Mouse (Mus musculus): ENCODE measurements around the gene Yod1. TPM values are rescaled to one million over a fixed set of nuclear protein-coding genes. Genes with fewer than 3 reads are reported as not detected.

Yod1 gene
- polyA plus RNA-seq, 1 experiment from 2014 or later, result 15.8 TPM

- Histone ChIP-seq H3K36me3 (no peaks in the 10 kb centered on the region), H3K9me3 (replicated peaks) (no peaks in the 10 kb centered on the region), H3K27ac (replicated peaks) (no peak overlapping the region), H3K4me2 (no peak overlapping the region), H3K4me1 (0 out of 2 replicates have a peak, but pooled peaks cover 3% of the 10 kb centered on the region), H3K27me3 (replicated peaks) (no peaks in the 10 kb centered on the region), H3K4me3 (replicated peaks) (no peak overlapping the region), H3K9ac (replicated peaks) (no peak overlapping the region)
- no peak for ATAC-seq (ENCODE audit: low FRiP score)
- 91% methylated on average over 4 of the region's 4 CpGs for WGBS
Observed at GRCm38 (mm10) chr1:130733671-130734070, 16.5 kb downstream of the Yod1 start.

DNA sequence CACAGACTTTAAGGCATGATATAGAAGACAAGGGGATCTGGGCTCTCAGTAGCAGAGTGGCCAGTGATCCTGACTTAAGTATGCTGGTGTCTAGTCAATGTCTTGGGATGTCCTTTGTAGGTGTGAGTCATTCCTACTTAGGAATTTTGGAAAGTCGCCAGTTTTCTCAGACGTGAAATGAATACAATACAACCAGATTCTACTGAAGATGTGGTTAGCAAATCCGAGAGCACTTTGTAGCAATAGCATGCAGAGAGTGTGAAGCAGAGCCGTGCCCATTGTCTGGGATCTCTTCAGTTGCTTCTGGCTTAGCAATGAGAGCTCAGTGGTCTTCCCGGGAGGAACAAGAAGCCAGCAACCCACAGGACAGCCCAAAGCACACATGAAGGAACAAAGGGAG is 17.3 kb downstream of the Yod1 start:
- WGBS, result 68% methylated on average over 5 of the region's 5 CpGs
- Histone ChIP-seq H3K9me3 (replicated peaks) (no peaks in the 10 kb centered on the region), H3K4me3 (replicated peaks) (no peak overlapping the region), H3K9ac (replicated peaks) (no peak overlapping the region), H3K36me3 (no peaks in the 10 kb centered on the region), H3K4me2 (no peak overlapping the region), H3K27me3 (replicated peaks) (no peaks in the 10 kb centered on the region), H3K4me1 (0 out of 2 replicates have a peak, but pooled peaks cover 3% of the 10 kb centered on the region), H3K27ac (replicated peaks) (no peak overlapping the region)
- no peak for ATAC-seq (ENCODE audit: low FRiP score)

- no peak for ATAC-seq (ENCODE audit: low FRiP score)
- WGBS, result 83% methylated on average over 8 of the region's 8 CpGs
- no peak overlapping the region for H3K4me3 ChIP-seq (replicated peaks)
Observed at GRCm38 (mm10) chr1:130734852-130735251, 17.7 kb downstream of the Yod1 start.

DNA sequence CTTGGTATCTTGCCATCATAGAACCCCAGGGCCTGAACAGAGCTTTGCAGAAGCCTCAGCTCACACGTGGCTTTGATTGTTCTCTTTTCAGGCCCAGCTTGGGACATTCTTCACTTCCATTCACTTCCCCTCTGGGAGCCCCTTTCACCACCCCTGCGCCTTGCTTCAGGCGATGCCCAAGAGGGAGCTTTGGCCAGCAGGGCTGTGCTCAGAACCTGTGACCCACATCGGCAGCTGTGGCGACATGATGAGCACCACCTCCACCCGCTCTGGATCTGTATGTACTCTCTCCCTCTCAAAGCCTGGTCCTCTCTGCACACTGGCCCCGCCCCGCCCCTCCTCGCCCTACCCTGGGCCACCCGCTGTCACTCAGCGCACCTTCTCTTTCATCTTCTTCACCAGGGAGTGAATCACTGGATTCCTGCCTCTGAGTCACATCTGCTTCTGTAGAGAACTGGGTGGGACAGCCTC is 20.3 kb downstream of the Yod1 start:
- no peak overlapping the region for H3K27ac ChIP-seq (replicated peaks)
- no peak overlapping the region for H3K9ac ChIP-seq (replicated peaks)
- no peaks in the 10 kb centered on the region for H3K4me1 ChIP-seq
- no peak for ATAC-seq (ENCODE audit: low FRiP score)
- H3K4me3 ChIP-seq (replicated peaks), result no peak overlapping the region
- 40% methylated on average over 11 of the region's 11 CpGs for WGBS
- no peaks in the 10 kb centered on the region for H3K36me3 ChIP-seq
- no peak overlapping the region for H3K4me2 ChIP-seq
- H3K9me3 ChIP-seq (replicated peaks), result no peaks in the 10 kb centered on the region
- H3K27me3 ChIP-seq (replicated peaks), result no peaks in the 10 kb centered on the region

More at GRCm38 (mm10) chr1:130734852-130735251, 17.7 kb downstream of the Yod1 start:
- H3K36me3 ChIP-seq, result no peaks in the 10 kb centered on the region
- H3K9me3 ChIP-seq (replicated peaks), result no peaks in the 10 kb centered on the region
- H3K9ac ChIP-seq (replicated peaks), result no peak overlapping the region
- no peak overlapping the region for H3K4me2 ChIP-seq
- H3K4me1 ChIP-seq, result 0 out of 2 replicates have a peak, but pooled peaks cover 3% of the 10 kb centered on the region
- no peak overlapping the region for H3K27ac ChIP-seq (replicated peaks)
- no peaks in the 10 kb centered on the region for H3K27me3 ChIP-seq (replicated peaks)

DNA sequence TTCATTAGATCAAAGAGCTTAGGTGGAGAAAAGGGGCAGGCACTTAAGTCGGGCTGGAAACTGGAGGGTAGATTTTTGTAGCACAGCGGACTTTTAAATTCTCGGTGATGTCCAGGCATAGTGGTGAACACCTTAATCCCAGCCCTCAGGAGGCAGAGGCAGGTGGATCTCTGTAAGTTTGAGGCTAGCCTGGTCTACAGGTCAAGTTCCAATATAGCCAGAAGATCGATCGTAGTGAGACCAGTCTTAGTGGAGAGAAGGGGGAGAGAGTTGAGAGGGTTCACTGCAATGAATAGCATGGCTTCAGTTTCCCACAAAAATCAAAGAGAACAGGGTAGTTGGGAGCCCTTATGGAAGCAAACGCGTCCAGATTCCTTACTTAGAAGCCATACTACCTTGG is 20.8 kb downstream of the Yod1 start:
- Histone ChIP-seq H3K9me3 (replicated peaks) (no peaks in the 10 kb centered on the region), H3K4me3 (replicated peaks) (no peak overlapping the region), H3K27ac (replicated peaks) (no peak overlapping the region), H3K4me2 (no peak overlapping the region), H3K36me3 (no peaks in the 10 kb centered on the region), H3K9ac (replicated peaks) (no peak overlapping the region), H3K27me3 (replicated peaks) (no peaks in the 10 kb centered on the region), H3K4me1 (no peaks in the 10 kb centered on the region)
- WGBS, result 91% methylated on average over 7 of the region's 7 CpGs
- no peak for ATAC-seq (ENCODE audit: low FRiP score)

GRCm38 (mm10) chr1:130738551-130739106 is 21.5 kb downstream of the Yod1 start:
- Histone ChIP-seq H3K27ac (replicated peaks) (no peak overlapping the region), H3K4me2 (no peak overlapping the region), H3K4me1 (no peaks in the 10 kb centered on the region), H3K36me3 (no peaks in the 10 kb centered on the region), H3K9ac (replicated peaks) (no peak overlapping the region), H3K27me3 (replicated peaks) (no peaks in the 10 kb centered on the region), H3K4me3 (replicated peaks) (no peak overlapping the region), H3K9me3 (replicated peaks) (no peaks in the 10 kb centered on the region)
- 88% methylated on average over 3 of the region's 3 CpGs for WGBS
- ATAC-seq (ENCODE audit: low FRiP score), result no peak

DNA sequence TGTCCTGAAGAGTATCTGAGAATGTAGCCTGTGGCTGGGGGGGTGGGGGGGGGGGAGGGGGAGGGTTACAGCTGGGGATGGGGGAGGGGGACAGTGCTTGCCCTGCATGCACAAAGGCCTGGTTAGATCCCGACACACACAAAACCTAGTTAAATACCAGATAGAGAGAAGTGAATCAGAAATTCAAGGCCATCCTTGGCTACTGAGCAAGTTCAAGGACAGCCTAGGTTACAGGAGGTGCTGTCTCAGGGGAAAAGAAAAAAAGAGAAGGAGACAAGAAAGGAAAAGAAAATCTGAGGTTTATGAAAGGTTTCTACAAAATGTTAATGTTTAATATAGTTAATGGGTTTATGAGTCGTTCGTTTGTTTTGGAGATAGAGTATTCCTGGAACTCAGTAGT is 22.5 kb downstream of the Yod1 start:
- Histone ChIP-seq H3K4me3 (replicated peaks) (no peak overlapping the region), H3K36me3 (no peaks in the 10 kb centered on the region), H3K4me1 (no peaks in the 10 kb centered on the region), H3K27me3 (replicated peaks) (no peaks in the 10 kb centered on the region), H3K9ac (replicated peaks) (no peak overlapping the region), H3K9me3 (replicated peaks) (no peaks in the 10 kb centered on the region), H3K27ac (replicated peaks) (no peak overlapping the region), H3K4me2 (no peak overlapping the region)
- WGBS, result 69% methylated on average over 3 of the region's 3 CpGs
- no peak for ATAC-seq (ENCODE audit: low FRiP score)

DNA sequence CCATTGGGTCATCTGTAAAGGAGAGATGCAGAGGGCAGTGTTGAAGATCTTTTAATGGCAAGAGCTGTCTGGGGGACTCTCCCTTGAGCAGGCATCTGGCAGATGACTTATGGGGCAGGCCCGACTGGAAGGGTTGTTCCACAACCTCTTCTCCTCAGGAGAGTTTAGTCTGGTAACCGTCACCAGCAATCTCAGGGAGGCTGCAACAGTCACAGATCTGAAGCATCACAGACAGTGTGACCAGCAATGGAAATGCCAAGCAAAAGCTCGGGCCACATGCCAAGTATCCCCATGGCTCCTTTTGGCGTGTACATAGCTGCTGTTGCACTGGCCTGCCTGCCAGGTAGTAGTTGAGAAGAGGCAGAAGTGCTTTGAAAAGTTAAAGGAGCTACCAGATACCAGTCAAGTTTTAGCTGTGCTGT is 23.1 kb downstream of the Yod1 start:
- Histone ChIP-seq H3K4me2 (no peak overlapping the region), H3K9ac (replicated peaks) (no peak overlapping the region), H3K27me3 (replicated peaks) (no peaks in the 10 kb centered on the region), H3K27ac (replicated peaks) (no peak overlapping the region), H3K36me3 (no peaks in the 10 kb centered on the region), H3K4me1 (no peaks in the 10 kb centered on the region), H3K9me3 (replicated peaks) (no peaks in the 10 kb centered on the region), H3K4me3 (replicated peaks) (no peak overlapping the region)
- no peak for ATAC-seq (ENCODE audit: low FRiP score)
- 80% methylated on average over 4 of the region's 4 CpGs for WGBS

DNA sequence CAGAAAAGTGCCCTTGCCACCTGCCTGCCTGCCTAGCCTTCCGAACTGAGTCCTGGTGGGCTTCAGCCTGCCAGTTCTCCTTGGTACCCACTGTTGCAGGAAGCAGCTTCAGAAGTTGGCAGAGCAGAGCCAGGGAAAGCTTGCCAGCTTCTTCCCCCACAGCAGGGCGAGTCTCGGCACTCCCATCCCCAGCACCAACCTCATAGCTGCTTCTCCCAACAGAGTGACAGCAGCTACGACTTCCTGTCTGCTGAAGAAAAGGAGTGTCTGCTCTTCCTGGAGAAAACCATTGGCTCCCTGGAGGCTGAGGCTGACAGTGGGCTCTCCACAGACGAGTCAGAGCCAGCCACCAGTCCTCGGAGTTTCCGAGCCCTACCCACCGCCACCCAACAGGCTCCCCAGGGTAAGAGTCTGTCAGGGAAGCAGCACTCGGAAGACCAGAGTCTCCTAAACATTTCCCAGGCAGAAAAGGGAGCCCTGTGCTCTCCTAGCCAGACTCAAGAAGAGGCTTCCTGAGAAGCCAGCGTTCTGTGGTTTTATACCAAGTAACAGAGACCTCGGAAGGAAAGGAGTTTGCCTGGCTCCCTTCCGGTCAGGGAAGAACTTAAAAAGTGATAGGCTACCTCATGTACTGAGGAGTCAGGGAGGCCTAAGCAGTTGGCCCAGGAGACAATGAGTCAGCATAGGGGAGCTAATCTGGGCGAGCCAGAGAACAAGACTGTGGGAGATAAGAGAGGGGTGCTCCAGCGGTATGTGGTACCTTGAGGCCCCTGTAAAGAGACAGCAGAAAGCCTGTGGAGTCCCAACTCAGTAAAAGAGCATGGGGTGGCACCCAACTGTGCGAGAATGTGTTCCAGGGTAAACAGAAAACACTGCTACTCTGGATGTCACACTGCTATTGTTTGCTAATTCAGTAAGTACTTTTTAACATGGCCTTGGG is 23.9 kb downstream of the Yod1 start:
- no peaks in the 10 kb centered on the region for H3K27me3 ChIP-seq (replicated peaks)
- no peaks in the 10 kb centered on the region for H3K9me3 ChIP-seq (replicated peaks)
- ATAC-seq (ENCODE audit: low FRiP score), result no peak
- H3K27ac ChIP-seq (replicated peaks), result no peak overlapping the region
- no peak overlapping the region for H3K4me2 ChIP-seq
- WGBS, result 65% methylated on average over 15 of the region's 15 CpGs
- no peak overlapping the region for H3K9ac ChIP-seq (replicated peaks)
- H3K4me1 ChIP-seq, result no peaks in the 10 kb centered on the region
- no peak overlapping the region for H3K4me3 ChIP-seq (replicated peaks)
- H3K36me3 ChIP-seq, result no peaks in the 10 kb centered on the region

GRCm38 (mm10) chr1:130742201-130742600 is 25.1 kb downstream of the Yod1 start:
- Histone ChIP-seq H3K27me3 (replicated peaks) (no peaks in the 10 kb centered on the region), H3K36me3 (no peaks in the 10 kb centered on the region), H3K27ac (replicated peaks) (no peak overlapping the region), H3K9ac (replicated peaks) (no peak overlapping the region), H3K9me3 (replicated peaks) (no peaks in the 10 kb centered on the region), H3K4me2 (no peak overlapping the region), H3K4me3 (replicated peaks) (no peak overlapping the region), H3K4me1 (no peaks in the 10 kb centered on the region)
- 90% methylated on average over 7 of the region's 7 CpGs for WGBS
- ATAC-seq (ENCODE audit: low FRiP score), result no peak

DNA sequence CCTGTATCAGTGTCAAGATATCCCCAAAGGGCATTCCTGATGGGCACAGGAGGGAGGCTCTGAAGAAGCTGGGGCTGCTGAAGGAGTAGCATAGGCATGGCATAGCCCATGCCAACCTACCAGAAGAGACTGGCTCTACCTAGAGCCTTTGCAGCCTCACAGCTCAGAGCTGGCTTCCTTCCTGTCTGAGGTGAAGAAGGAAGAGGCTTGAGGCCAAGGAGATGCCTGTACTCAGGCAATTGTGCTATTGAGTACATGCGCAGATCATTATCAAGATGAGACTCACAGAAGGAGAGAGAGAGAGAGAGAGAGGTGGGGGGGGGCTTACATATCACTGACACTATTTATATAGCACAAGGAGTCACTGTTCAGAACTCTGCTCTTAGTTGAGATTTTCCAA is 26.6 kb downstream of the Yod1 start:
- H3K9ac ChIP-seq (replicated peaks), result no peak overlapping the region
- no peak overlapping the region for H3K4me3 ChIP-seq (replicated peaks)
- H3K36me3 ChIP-seq, result no peaks in the 10 kb centered on the region
- H3K27me3 ChIP-seq (replicated peaks), result no peaks in the 10 kb centered on the region
- H3K4me1 ChIP-seq, result no peaks in the 10 kb centered on the region
- no peak overlapping the region for H3K27ac ChIP-seq (replicated peaks)
- 91% methylated on average over 1 of the region's 1 CpGs for whole genome bisulfite sequencing
- no peak overlapping the region for H3K4me2 ChIP-seq
- no peak for ATAC-seq (ENCODE audit: low FRiP score)
- H3K9me3 ChIP-seq (replicated peaks), result no peaks in the 10 kb centered on the region

DNA sequence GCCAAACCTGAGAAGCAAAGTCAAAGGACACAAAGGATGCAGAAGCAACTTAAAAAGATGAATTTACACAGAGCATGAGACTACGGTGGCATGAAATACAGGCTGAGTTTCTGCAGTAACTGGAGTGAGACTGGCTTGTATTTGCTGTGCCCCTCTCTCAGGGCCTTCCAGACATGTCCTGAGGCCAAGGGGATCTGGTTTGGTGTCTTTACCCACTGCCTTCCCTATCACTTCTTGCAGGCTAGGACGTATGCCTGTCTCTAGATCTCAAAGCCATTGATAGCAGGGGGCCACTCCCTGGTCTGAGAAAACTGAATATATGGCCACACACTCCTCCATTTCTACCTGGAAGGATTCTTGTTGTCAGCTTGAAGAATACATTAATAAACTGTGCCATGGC is 27.1 kb downstream of the Yod1 start:
- Histone ChIP-seq H3K27ac (replicated peaks) (no peak overlapping the region), H3K4me2 (no peak overlapping the region), H3K9me3 (replicated peaks) (no peaks in the 10 kb centered on the region), H3K4me1 (no peaks in the 10 kb centered on the region), H3K36me3 (no peaks in the 10 kb centered on the region), H3K4me3 (replicated peaks) (no peak overlapping the region), H3K9ac (replicated peaks) (no peak overlapping the region), H3K27me3 (replicated peaks) (no peaks in the 10 kb centered on the region)
- ATAC-seq (ENCODE audit: low FRiP score), result no peak
- WGBS, result 79% methylated on average over 2 of the region's 2 CpGs

All from neural tube, embryonic 15.5 days (tissue).